Mouse (Mus musculus): Measurements from ENCODE around the gene Ccdc6. TPM values are rescaled to one million over a fixed set of nuclear protein-coding genes. Genes with fewer than 3 reads are reported as not detected.

The Ccdc6 gene
- polyA plus RNA-seq, 1 experiment = 23.3 TPM

DNA sequence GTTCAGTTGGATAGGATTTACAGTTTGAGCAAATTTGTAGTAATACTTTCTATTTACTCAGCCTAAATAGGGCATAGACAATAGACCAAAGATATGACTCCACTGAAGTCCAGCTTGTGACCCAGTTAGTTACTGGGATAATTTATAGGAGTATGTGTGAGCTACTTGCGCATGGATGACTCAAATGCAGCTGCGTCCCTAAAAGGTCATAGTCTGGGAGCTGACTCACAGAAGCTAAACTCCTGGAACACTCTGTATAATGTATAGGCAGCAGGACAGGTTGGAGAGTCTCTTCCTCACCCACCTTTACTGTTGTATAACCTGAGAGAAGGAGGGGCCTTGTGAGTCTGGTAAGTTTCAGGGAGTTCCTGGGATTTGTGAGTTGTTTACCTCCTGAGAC is 26.5 kb downstream of the Ccdc6 start:
- Histone ChIP-seq H3K4me1 (ENCODE audit: control insufficient read depth, insufficient read depth, low read length) (peaks cover 11% of the 10 kb centered on the region), H3K4me3 (ENCODE audit: insufficient read depth, low read length) (no peak overlapping the region), H3K27ac (ENCODE audit: insufficient read depth, low read length) (no peak overlapping the region)
- TF ChIP-seq CTCF (IDR thresholded peaks at IDR 0.05; ENCODE audit: extremely low read depth, insufficient read depth, low read length) = no peak
- TF ChIP-seq POLR2A (IDR thresholded peaks at IDR 0.05; ENCODE audit: extremely low read depth, insufficient read depth, low read length) = no peak

DNA sequence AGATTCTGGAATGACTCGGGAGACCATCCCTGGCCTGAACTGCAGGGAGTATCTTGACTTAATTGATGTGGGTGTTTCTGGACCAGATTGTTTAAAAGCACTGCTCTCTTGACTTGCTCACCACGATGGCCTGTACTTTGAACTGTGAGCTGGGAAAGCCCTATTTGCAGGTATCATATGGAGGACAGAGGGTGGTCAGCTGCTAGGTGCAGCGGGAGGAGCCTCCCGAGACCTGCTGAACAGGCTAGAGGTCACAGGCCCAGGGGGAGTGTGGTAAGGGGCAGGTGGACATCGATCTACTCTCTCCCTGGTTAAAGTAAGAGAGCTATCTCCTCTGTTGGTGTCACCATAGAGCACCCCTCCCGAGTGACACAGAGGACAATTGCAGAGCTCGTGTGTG is 28.6 kb downstream of the Ccdc6 start:
- no peak overlapping the region for H3K4me3 ChIP-seq (ENCODE audit: insufficient read depth, low read length)
- H3K27ac ChIP-seq (ENCODE audit: insufficient read depth, low read length) = no peak overlapping the region
- TF ChIP-seq POLR2A (IDR thresholded peaks at IDR 0.05; ENCODE audit: extremely low read depth, insufficient read depth, low read length) (no peak), CTCF (IDR thresholded peaks at IDR 0.05; ENCODE audit: extremely low read depth, insufficient read depth, low read length) (no peak)
- H3K4me1 ChIP-seq (ENCODE audit: control insufficient read depth, insufficient read depth, low read length) = peaks cover 10% of the 10 kb centered on the region

DNA sequence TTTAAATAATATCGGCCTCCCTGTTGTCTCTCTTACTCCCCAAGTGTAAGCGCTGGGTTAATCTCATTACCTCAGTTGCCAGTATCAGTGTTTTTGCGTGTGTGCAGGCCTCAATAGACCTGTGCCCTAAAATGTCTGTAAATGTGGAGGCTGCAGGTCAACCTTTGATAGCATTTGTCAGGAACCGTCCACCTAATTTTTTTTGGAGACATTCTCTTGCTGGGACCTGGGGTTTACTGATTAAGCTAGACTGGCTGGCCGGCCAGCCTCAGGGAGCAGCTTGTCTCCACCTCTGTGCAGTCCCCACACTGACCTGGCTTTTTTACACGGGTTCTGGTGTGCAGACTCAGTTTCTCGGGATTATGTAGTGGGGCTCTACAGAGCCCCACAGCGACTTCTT is 30.4 kb downstream of the Ccdc6 start:
- Histone ChIP-seq H3K27ac (ENCODE audit: insufficient read depth, low read length) (no peak overlapping the region), H3K4me1 (ENCODE audit: control insufficient read depth, insufficient read depth, low read length) (peaks cover 6% of the 10 kb centered on the region), H3K4me3 (ENCODE audit: insufficient read depth, low read length) (no peak overlapping the region)
- no peak for TF ChIP-seq CTCF (IDR thresholded peaks at IDR 0.05; ENCODE audit: extremely low read depth, insufficient read depth, low read length)
- TF ChIP-seq POLR2A (IDR thresholded peaks at IDR 0.05; ENCODE audit: extremely low read depth, insufficient read depth, low read length) = no peak

DNA sequence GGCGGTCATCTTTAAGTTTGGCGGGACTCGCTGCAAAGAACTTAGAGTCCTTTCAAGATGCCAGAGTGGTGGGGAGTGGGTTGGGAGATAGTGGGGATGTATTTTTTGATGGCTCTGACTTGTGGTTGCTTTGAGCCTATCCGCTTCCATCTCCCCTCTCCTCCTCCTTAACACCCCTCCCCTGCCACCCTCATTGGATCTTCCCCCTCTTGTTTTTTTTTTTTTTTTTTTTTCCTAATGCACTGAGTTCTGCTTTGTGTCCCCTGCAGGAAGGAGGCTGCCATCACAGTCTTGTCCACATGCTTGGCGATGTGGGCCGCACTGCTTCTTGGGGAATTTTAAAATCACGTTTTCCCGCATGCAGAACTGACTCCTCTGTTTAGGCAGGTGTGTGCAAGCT is 31.5 kb downstream of the Ccdc6 start:
- Histone ChIP-seq H3K4me3 (ENCODE audit: insufficient read depth, low read length) (no peak overlapping the region), H3K4me1 (ENCODE audit: control insufficient read depth, insufficient read depth, low read length) (peaks cover 12% of the 10 kb centered on the region), H3K27ac (ENCODE audit: insufficient read depth, low read length) (no peak overlapping the region)
- TF ChIP-seq CTCF (IDR thresholded peaks at IDR 0.05; ENCODE audit: extremely low read depth, insufficient read depth, low read length) = no peak
- no peak for TF ChIP-seq POLR2A (IDR thresholded peaks at IDR 0.05; ENCODE audit: extremely low read depth, insufficient read depth, low read length)

DNA sequence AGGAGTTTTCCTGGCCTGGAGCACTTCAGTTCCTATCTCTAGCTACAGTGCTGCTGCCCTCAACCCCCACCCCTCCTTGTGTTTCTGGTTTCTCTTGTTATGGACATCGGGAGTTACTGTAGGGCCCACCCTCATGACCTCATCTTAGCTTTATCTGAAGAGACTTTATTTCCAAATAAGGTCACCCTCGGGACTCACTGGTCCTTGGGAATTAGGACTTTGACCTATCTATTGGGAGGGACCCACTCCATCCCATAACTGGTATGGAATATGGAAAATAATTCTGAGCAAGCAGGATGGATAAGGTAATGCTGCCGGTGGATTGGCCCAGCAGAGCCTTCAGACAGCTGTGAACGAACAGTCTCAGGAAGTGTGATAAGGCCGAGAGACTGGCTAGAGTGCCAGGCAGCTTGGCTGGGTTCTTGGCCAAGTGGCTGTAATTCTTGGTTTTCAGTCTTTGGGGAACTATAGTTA is 35.2 kb downstream of the Ccdc6 start:
- TF ChIP-seq CTCF (IDR thresholded peaks at IDR 0.05; ENCODE audit: extremely low read depth, insufficient read depth, low read length) (no peak), POLR2A (IDR thresholded peaks at IDR 0.05; ENCODE audit: extremely low read depth, insufficient read depth, low read length) (no peak)

DNA sequence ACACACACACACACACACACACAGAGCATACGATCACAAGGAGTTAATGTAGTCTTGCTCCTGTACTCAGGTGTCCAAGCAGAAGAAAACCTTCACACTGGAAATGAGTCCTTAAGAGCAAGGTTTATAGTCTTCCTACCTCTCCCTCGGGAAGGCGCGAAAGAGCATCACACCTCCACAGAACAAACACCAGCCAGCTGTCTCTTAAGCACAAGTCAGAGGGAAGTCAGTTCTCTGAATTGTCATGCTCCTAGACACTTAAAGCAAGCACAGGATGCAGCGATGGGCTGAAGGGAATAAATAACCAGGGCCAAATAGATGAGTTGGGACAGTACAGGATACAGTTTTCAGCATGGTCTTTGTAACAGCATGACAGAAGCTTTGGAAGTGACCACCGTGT is 35.8 kb downstream of the Ccdc6 start:
- H3K4me1 ChIP-seq (ENCODE audit: control insufficient read depth, insufficient read depth, low read length) = peaks cover 10% of the 10 kb centered on the region
- H3K27ac ChIP-seq (ENCODE audit: insufficient read depth, low read length) = no peak overlapping the region
- H3K4me3 ChIP-seq (ENCODE audit: insufficient read depth, low read length) = no peak overlapping the region
- TF ChIP-seq POLR2A (IDR thresholded peaks at IDR 0.05; ENCODE audit: extremely low read depth, insufficient read depth, low read length) = no peak
- no peak for TF ChIP-seq CTCF (IDR thresholded peaks at IDR 0.05; ENCODE audit: extremely low read depth, insufficient read depth, low read length)

More for the DNA sequence above, 35.2 kb downstream of the Ccdc6 start:
- H3K4me3 ChIP-seq (ENCODE audit: insufficient read depth, low read length) = no peak overlapping the region
- H3K4me1 ChIP-seq (ENCODE audit: control insufficient read depth, insufficient read depth, low read length) = peaks cover 12% of the 10 kb centered on the region
- no peak overlapping the region for H3K27ac ChIP-seq (ENCODE audit: insufficient read depth, low read length)

DNA sequence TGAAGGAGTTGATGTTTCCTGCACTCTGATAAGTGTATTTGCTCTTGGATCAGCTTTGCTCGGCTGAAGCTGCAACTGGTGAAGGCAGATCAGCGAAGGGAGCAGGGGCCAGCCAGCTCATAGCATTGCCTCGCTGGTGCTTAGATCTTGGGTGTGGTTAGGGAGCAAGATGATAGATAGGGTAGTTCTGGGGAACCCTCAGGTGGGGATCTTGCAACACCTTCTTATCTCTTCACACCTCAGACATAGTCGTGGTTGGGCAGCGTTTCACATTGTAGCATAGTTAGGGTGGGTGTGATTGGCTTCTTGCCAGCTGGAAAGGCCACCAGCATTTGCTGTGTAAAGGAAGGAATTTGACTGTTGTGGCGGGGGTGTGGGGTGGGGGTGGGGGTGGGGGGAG is 36.3 kb downstream of the Ccdc6 start:
- no peak overlapping the region for H3K27ac ChIP-seq (ENCODE audit: insufficient read depth, low read length)
- no peak overlapping the region for H3K4me3 ChIP-seq (ENCODE audit: insufficient read depth, low read length)
- TF ChIP-seq CTCF (IDR thresholded peaks at IDR 0.05; ENCODE audit: extremely low read depth, insufficient read depth, low read length) (no peak), POLR2A (IDR thresholded peaks at IDR 0.05; ENCODE audit: extremely low read depth, insufficient read depth, low read length) (no peak)
- H3K4me1 ChIP-seq (ENCODE audit: control insufficient read depth, insufficient read depth, low read length) = peaks cover 9% of the 10 kb centered on the region; the same call in 1 of the 2 replicates

DNA sequence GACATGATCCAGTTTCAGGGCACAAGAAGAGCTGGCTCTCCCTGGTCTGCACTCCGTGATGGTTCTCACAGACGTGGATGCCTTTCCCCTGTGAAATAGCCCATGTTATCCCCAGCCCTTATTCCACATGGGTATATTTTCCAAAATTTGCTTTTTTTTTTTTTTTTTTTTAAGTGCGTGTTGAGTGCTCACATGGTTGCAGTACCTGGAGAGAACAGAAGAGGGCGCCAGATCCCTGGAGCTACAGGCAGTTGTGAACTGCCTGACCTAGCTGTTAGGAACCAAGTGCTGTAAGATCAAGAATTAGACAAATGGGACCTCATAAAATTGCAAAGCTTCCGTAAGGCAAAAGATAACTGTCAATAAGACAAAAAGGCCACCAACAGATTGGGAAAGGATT is 38.8 kb downstream of the Ccdc6 start:
- no peak overlapping the region for H3K27ac ChIP-seq (ENCODE audit: insufficient read depth, low read length)
- TF ChIP-seq POLR2A (IDR thresholded peaks at IDR 0.05; ENCODE audit: extremely low read depth, insufficient read depth, low read length) (no peak), CTCF (IDR thresholded peaks at IDR 0.05; ENCODE audit: extremely low read depth, insufficient read depth, low read length) (peak; percentile 33)
- no peak overlapping the region for H3K4me3 ChIP-seq (ENCODE audit: insufficient read depth, low read length)
- peaks cover 9% of the 10 kb centered on the region; the same call in 1 of the 2 replicates for H3K4me1 ChIP-seq (ENCODE audit: control insufficient read depth, insufficient read depth, low read length)

DNA sequence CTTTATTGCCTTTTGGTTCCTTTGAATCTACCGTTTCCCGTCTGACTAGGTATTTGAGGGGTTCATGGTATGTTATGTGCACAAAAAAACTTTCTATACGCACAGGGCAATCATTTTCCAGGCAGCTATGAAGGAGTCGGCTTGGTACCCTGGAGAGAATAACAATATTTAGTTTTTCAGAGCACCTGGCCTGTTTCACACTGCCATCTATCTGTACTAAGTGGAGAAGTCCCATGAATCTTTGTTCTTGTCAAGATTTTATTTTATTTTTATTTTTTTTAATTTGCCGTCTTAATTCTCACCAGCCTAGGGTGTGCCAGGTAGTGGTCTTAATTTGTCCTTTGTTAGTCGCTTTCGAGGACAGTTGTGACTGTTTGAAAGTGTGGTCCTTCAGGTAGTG is 40.7 kb downstream of the Ccdc6 start:
- peaks cover 6% of the 10 kb centered on the region; the same call in 1 of the 2 replicates for H3K4me1 ChIP-seq (ENCODE audit: control insufficient read depth, insufficient read depth, low read length)
- no peak overlapping the region for H3K4me3 ChIP-seq (ENCODE audit: insufficient read depth, low read length)
- no peak for TF ChIP-seq POLR2A (IDR thresholded peaks at IDR 0.05; ENCODE audit: extremely low read depth, insufficient read depth, low read length)
- peak; percentile 4; the same call in 1 of the 2 replicates for TF ChIP-seq CTCF (IDR thresholded peaks at IDR 0.05; ENCODE audit: extremely low read depth, insufficient read depth, low read length)
- H3K27ac ChIP-seq (ENCODE audit: insufficient read depth, low read length) = no peak overlapping the region

DNA sequence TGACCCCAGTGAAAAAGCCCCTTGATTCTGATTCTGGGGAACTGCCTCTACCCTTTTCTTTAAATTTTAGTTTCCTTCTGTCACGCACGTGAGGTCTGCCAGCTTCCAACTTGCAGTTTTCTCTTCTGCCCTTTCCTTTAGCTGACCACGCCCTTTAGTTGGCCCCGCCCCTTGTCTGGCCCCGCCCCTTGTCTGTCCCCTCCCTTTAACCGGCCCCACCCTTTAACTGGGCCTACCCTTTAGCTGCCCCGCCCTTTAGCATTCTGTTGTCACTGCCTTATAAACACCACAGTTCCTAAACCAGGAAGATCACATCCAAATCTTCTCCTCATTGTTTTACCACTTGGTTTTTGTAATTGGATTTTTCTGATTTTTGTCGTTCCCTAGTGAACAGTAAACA is 41.2 kb downstream of the Ccdc6 start:
- TF ChIP-seq CTCF (IDR thresholded peaks at IDR 0.05; ENCODE audit: extremely low read depth, insufficient read depth, low read length) (no peak), POLR2A (IDR thresholded peaks at IDR 0.05; ENCODE audit: extremely low read depth, insufficient read depth, low read length) (no peak)
- no peak overlapping the region for H3K4me3 ChIP-seq (ENCODE audit: insufficient read depth, low read length)
- no peak overlapping the region for H3K27ac ChIP-seq (ENCODE audit: insufficient read depth, low read length)
- H3K4me1 ChIP-seq (ENCODE audit: control insufficient read depth, insufficient read depth, low read length) = peaks cover 4% of the 10 kb centered on the region; the same call in 1 of the 2 replicates

All from cortical plate, adult 2 months (tissue).